Comparison of ENCODE assay signal across 8 mouse cellular contexts in genomic region chr7:112428158-112428535, GRCm38 (mm10). TPM values are rescaled to one million over a fixed set of nuclear protein-coding genes. Genes with fewer than 3 reads are reported as not detected.
DNase-seq lines count a peak whose midpoint lies in the region; ATAC-seq lines count a peak whose summit lies in the region.

No protein-coding gene starts in this region.

- H3K9me3 ChIP-seq in hindbrain, embryonic 16.5 days (ENCODE audit: control insufficient read depth, low read length), result no peaks in the 10 kb centered on the region

- H3K9ac ChIP-seq in hindbrain, embryonic 16.5 days (ENCODE audit: low read depth, low read length), result peak overlapping the region; percentile 87

- H3K4me1 ChIP-seq in hindbrain, embryonic 16.5 days (ENCODE audit: control insufficient read depth, insufficient read depth, low read depth, low read length), result peaks cover 4% of the 10 kb centered on the region; the same call in 1 of the 2 replicates

- peak overlapping the region; percentile 86 for H3K27ac ChIP-seq in hindbrain, embryonic 16.5 days (ENCODE audit: low read depth, low read length)

- peak; percentile 94 to 98 for DNase-seq in adrenal gland, adult (ENCODE audit: inconsistent age in 2 of 2, low spot score in 1 of 2)
- peak; percentile 86 for DNase-seq in embryo, embryonic 10 days (ENCODE audit: low spot score)
- DNase-seq in gastrocnemius, adult 8-10 months (ENCODE audit: low spot score in 2 of 2), result peak; percentile 76 to 87
- peak; percentile 15 to 64 for DNase-seq in left cerebral cortex, adult 9 months (ENCODE audit: low spot score in 2 of 2)
- peak; percentile 94 for DNase-seq in lung, postnatal 36 days
- peak; percentile 63 for DNase-seq in right cerebral cortex, postnatal 14 days
- no peak for DNase-seq in c-Kit-positive CD71-positive TER-119-positive erythroid progenitor cells, embryonic 14.5 days (ENCODE audit: low spot score)

- peak overlapping the region; percentile 96 for H3K4me2 ChIP-seq in hindbrain, embryonic 16.5 days (ENCODE audit: low read length)

- no peaks in the 10 kb centered on the region for H3K27me3 ChIP-seq in hindbrain, embryonic 16.5 days (replicated peaks; ENCODE audit: control insufficient read depth, insufficient read depth, low read length)

- peak overlapping the region; percentile 70 for H3K4me3 ChIP-seq in hindbrain, embryonic 16.5 days (ENCODE audit: low read length)

- under 1% methylated on average over 22 of the region's 22 CpGs for WGBS in hindbrain, embryonic 16.5 days

- no peaks in the 10 kb centered on the region for H3K36me3 ChIP-seq in hindbrain, embryonic 16.5 days (ENCODE audit: control insufficient read depth, insufficient read depth, low read length)

- peak; percentile 94 for ATAC-seq in hindbrain, embryonic 16.5 days

RNA-seq across cellular contexts. Expression of gene Parva, which starts 0.8 kb away (rescaled TPM):
- total RNA-seq in gastrocnemius, adult 8-10 months (2022), result 10 to 100 TPM in 3 of 4 experiments, 1 to 10 TPM in 1; 9.1 to 14.1 (median 11.4) TPM
- 28.5 and 34.3 TPM in 2 replicates for polyA plus RNA-seq in hindbrain, embryonic 16.5 days (2015; fragmentation: Nextera tagmentation; extraction: Ambion mirVana)
